Mouse (Mus musculus) hindbrain, embryonic 16.5 days (tissue): ENCODE data around the gene 1700020L24Rik. TPM values are rescaled to one million over a fixed set of nuclear protein-coding genes. Genes with fewer than 3 reads are reported as not detected.

Source experiments
- ATAC-seq: fragments of 200-750 bp; cut with Nextera tagmentation; 2 replicates; pipeline ENCODE4 v1.8.0; 2017; ENCODE audit warnings: moderate TSS enrichment, moderate library complexity
- H3K27ac ChIP-seq: fragments of 300-500 bp; sonication (generic); 2 replicates; pipeline ENCODE4 v1.5.1; 2014; ENCODE audit warnings: low read depth, mild to moderate bottlenecking, control low read depth, low read length, moderate library complexity
- H3K27me3 ChIP-seq: fragments of 300-500 bp; sonication (generic); replicated peaks from 2 replicates; pipeline ENCODE4 v1.6.1; 2014; ENCODE audit warnings: low read length; ENCODE audit not compliant: control insufficient read depth, insufficient read depth
- H3K36me3 ChIP-seq: fragments of 300-500 bp; sonication (generic); 2 replicates; pipeline ENCODE4 v1.6.1; 2014; ENCODE audit warnings: mild to moderate bottlenecking, low read length, moderate library complexity, mixed read lengths; ENCODE audit not compliant: control insufficient read depth, insufficient read depth
- H3K4me1 ChIP-seq: fragments of 300-500 bp; sonication (generic); 2 replicates; pipeline ENCODE4 v1.6.1; 2014; ENCODE audit warnings: low read depth, low read length; ENCODE audit not compliant: control insufficient read depth, insufficient read depth
- H3K4me2 ChIP-seq: fragments of 300-500 bp; sonication (generic); 2 replicates; pipeline ENCODE4 v1.6.1; 2014; ENCODE audit warnings: mild to moderate bottlenecking, low read length, control low read depth, moderate library complexity
- H3K4me3 ChIP-seq: fragments of 300-500 bp; sonication (generic); 2 replicates; pipeline ENCODE4 v1.5.1; 2014; ENCODE audit warnings: mild to moderate bottlenecking, low read length, control low read depth, moderate library complexity
- H3K9ac ChIP-seq: fragments of 300-500 bp; sonication (generic); 2 replicates; pipeline ENCODE4 v1.6.1; 2014; ENCODE audit warnings: low read depth, mild to moderate bottlenecking, control low read depth, low read length, moderate library complexity
- H3K9me3 ChIP-seq: fragments of 300-500 bp; sonication (generic); 2 replicates; pipeline ENCODE4 v1.6.1; 2014; ENCODE audit warnings: mild to moderate bottlenecking, low read length, moderate library complexity; ENCODE audit not compliant: control insufficient read depth
- WGBS: fragments of 180-500 bp; shearing (Covaris S2); extraction: QIAGEN DNeasy Blood & Tissue Kit; methylation state at CpG from one replicate; pipeline ENCODE4 v1.1.7; 2014; 5-methylcytosine and 5-hydroxymethylcytosine counted together
- polyA plus RNA-seq: library from polyadenylated mRNA; unstranded; fragments of >200 nt; fragmentation: Nextera tagmentation; extraction: Ambion mirVana; gene quantifications from 2 replicates; pipeline ENCODE4 v1.2.1, GENCODE M21; 2015

The 1700020L24Rik gene
- polyA plus RNA-seq, 1 experiment from 2014 or later: 0.50 TPM

DNA sequence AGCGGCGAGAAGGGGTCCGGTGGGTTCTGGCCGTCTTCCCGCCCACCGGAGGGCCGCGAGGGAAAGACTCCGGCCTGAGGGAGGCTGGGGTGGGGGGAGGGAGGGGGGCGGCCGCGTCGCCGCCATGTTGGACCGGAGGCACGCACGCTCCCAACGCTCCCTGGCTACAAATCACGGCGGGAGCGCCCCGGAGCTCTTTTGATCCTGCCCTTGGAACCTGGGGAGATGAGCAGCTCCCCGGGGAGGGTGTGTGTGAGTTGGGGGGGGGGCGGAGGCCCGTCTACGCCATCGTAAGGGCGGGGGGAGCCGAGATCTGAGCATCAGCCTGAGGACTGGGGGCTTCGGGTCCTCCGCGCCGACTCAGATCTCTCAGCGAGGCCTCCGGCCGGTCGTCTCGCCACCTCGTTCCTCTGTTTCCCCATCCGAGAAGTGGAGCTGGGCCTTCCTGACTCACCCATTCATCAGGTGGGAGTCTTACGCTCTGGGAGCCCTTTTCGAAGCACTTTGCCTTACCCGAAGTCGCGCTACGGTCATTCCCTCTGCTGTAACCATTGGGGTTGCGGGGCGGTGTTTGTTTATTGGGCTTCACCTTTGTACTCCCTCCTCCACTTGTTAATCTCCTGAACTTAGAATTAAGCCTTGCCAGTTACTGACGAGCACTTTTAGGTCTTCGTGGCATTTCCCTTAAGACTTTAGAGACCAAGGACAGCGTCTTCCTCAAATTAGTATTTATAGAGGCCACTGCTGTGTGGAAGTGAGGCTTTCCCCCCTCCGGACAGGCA lies 35.9 kb downstream of the 1700020L24Rik start:
- Histone ChIP-seq H3K4me3 (peak overlapping the region; percentile 88), H3K4me2 (peak overlapping the region; percentile 88), H3K4me1 (peaks cover 20% of the 10 kb centered on the region), H3K9ac (peak overlapping the region; percentile 95), H3K27me3 (no peaks in the 10 kb centered on the region; the same call in 1 of the 2 replicates), H3K27ac (peak overlapping the region; percentile 99), H3K36me3 (0 out of 2 replicates have a peak, but pooled peaks cover 3% of the 10 kb centered on the region), H3K9me3 (no peaks in the 10 kb centered on the region)
- WGBS: under 1% methylated on average over 45 of the region's 52 CpGs
- peak; percentile 89 for ATAC-seq

Other genes starting within 250 kb of the 1700020L24Rik start
- 0.18 and 0.52 TPM in 2 replicates for gene Slfn3, start 246.3 kb upstream of the 1700020L24Rik start, polyA plus RNA-seq
- 0.10 TPM in 1 of 2 replicates, not detected in the other for gene Slfn14, start 151.0 kb upstream of the 1700020L24Rik start, polyA plus RNA-seq
- 113 and 131 TPM in 2 replicates for gene Ap2b1, start 138.7 kb upstream of the 1700020L24Rik start, polyA plus RNA-seq
- gene Pex12, start 135.1 kb upstream of the 1700020L24Rik start, polyA plus RNA-seq: 15.0 and 16.7 TPM in 2 replicates
- 15.1 and 32.7 TPM in 2 replicates for gene Rasl10b, start 28.5 kb upstream of the 1700020L24Rik start, polyA plus RNA-seq
- 0.92 and 1.2 TPM in 2 replicates for gene Gas2l2, start 8.2 kb upstream of the 1700020L24Rik start, polyA plus RNA-seq
- 3.2 and 3.4 TPM in 2 replicates for gene Mmp28, start 25.4 kb downstream of the 1700020L24Rik start, polyA plus RNA-seq
- 7.3 and 9.4 TPM in 2 replicates for gene Taf15, start 35.4 kb downstream of the 1700020L24Rik start, polyA plus RNA-seq
- not detected in 2 replicates for gene Heatr9, start 84.5 kb downstream of the 1700020L24Rik start, polyA plus RNA-seq
- 0.33 TPM in 1 of 2 replicates, not detected in the other for gene Ccl5, start 92.8 kb downstream of the 1700020L24Rik start, polyA plus RNA-seq
- gene Ccl9, start 141.0 kb downstream of the 1700020L24Rik start, polyA plus RNA-seq: 2.1 and 2.4 TPM in 2 replicates
- 2.3 and 3.4 TPM in 2 replicates for gene Ccl6, start 155.4 kb downstream of the 1700020L24Rik start, polyA plus RNA-seq
- gene Rpl9-ps1, start 207.9 kb downstream of the 1700020L24Rik start, polyA plus RNA-seq: not detected in 2 replicates
- 1.3 and 2.0 TPM in 2 replicates for gene Ccl3, start 211.7 kb downstream of the 1700020L24Rik start, polyA plus RNA-seq
- 1.1 and 1.4 TPM in 2 replicates for gene Ccl4, start 224.9 kb downstream of the 1700020L24Rik start, polyA plus RNA-seq